Mouse (Mus musculus) liver, adult 2 months (tissue): ENCODE results near the gene Pls1. TPM values are rescaled to one million over a fixed set of nuclear protein-coding genes. Genes with fewer than 3 reads are reported as not detected.

Experiments used
- DNase-seq: peaks from one replicate; pipeline ENCODE4 v3.0.0-alpha.2; 2011; ENCODE audit warnings: low read depth, low spot score; ENCODE audit errors: extremely low read depth
- H3K27ac ChIP-seq: fragments of 200-500 bp; replicated peaks from 2 replicates; pipeline ENCODE4 v1.5.1; 2012; ENCODE audit warnings: low read depth, mild to moderate bottlenecking, control low read depth, inconsistent platforms, low read length; ENCODE audit not compliant: insufficient read depth
- H3K27me3 ChIP-seq: fragments of 200-500 bp; 2 replicates; pipeline ENCODE4 v1.6.1; 2012; ENCODE audit warnings: mild to moderate bottlenecking, moderate library complexity, low read length, inconsistent platforms; ENCODE audit not compliant: control insufficient read depth, insufficient read depth
- H3K36me3 ChIP-seq: fragments of 200-500 bp; 2 replicates; pipeline ENCODE4 v1.6.1; 2012; ENCODE audit warnings: low read length, inconsistent platforms; ENCODE audit not compliant: control insufficient read depth, insufficient read depth
- H3K4me1 ChIP-seq: fragments of 200-500 bp; 2 replicates; pipeline ENCODE4 v1.6.1; 2011; ENCODE audit warnings: low read length; ENCODE audit not compliant: control insufficient read depth, insufficient read depth
- H3K4me3 ChIP-seq: fragments of 200-500 bp; 2 replicates; pipeline ENCODE4 v1.5.1; 2011; ENCODE audit warnings: low read depth, mild to moderate bottlenecking, control low read depth, low read length, moderate library complexity; ENCODE audit not compliant: insufficient read depth
- H3K79me2 ChIP-seq: fragments of 200-500 bp; 2 replicates; pipeline ENCODE4 v1.6.1; 2012; ENCODE audit warnings: inconsistent platforms, mild to moderate bottlenecking, low read length, moderate library complexity; ENCODE audit not compliant: control insufficient read depth, insufficient read depth
- H3K9ac ChIP-seq: fragments of 200-500 bp; 2 replicates; pipeline ENCODE4 v1.6.1; 2012; ENCODE audit warnings: low read depth, mild to moderate bottlenecking, control low read depth, inconsistent platforms, low read length
- CTCF ChIP-seq: fragments of 200-500 bp; IDR thresholded peaks from 2 replicates; pipeline ENCODE4 v1.5.1; 2011; ENCODE audit warnings: low read depth, low read length, control low read depth
- POLR2A ChIP-seq: fragments of 200-500 bp; IDR thresholded peaks from 2 replicates; pipeline ENCODE4 v1.6.1; 2011; ENCODE audit warnings: low read length, control low read depth; ENCODE audit not compliant: insufficient read depth; ENCODE audit errors: extremely low read depth
- WGBS: fragments of 180-500 bp; shearing (Covaris S2); methylation state at CpG from one replicate; pipeline ENCODE4 v1.1.7; 2018; 5-methylcytosine and 5-hydroxymethylcytosine counted together
- polyA plus RNA-seq: library from polyadenylated mRNA; depleted of rRNA; stranded (reverse); fragments of >200 nt; gene quantifications from 2 replicates; pipeline ENCODE4 v1.2.3, GENCODE M21; 2012
- total RNA-seq: library from RNA; depleted of rRNA; stranded (reverse); fragments of >200 nt; gene quantifications from 2 replicates; pipeline ENCODE4 v1.2.3, GENCODE M21; 2014

Pls1 gene
- total and polyA plus RNA-seq, 2 experiments = 0.44 to 2.2 TPM

DNA sequence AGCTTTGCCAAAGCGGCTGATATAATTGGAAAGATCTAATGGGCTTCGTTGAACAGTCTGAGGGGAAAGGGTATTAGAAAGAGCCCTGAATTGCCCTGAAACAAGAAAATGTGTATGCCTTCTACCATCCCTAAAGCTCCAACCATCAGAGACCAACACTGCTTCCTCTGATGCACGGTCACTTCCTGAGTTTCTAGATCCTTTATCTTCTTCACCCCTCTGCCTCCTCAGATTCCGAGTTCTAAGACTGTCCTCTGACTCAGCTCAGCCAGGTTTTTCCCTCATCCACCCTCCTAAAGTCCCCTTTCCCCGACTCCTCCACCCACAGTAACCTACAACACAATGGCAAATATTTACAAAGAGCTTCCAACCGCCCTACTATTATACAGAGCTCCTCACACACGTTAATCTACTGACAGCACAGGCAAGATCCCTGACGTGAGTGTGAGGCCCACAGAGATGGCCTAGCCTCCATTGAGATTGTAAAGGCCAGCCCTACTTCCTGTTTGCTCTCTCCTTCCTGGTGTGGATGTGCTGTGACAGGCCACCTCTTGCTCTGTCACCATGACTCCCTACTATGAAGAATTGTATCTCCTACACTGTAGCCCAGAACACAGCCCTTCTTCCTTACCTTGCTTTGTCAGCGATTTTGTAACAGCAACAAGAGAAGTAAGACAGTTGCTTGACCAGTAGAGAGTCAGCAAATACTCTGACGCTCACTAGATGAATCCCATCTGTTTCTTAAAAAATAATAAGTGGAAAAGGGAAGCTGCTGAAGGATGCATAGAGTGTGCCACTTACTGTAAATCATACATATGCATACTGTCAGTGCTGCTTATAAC, 43.3 kb downstream of the Pls1 start:
- no peak for DNase-seq
- Histone ChIP-seq H3K4me3 (no peak overlapping the region), H3K36me3 (no peaks in the 10 kb centered on the region), H3K9ac (no peak overlapping the region), H3K27me3 (no peaks in the 10 kb centered on the region), H3K27ac (no peak overlapping the region), H3K79me2 (no peaks in the 10 kb centered on the region), H3K4me1 (no peaks in the 10 kb centered on the region)
- 52% methylated on average over 10 of the region's 10 CpGs for WGBS
- TF ChIP-seq CTCF (no peak), POLR2A (no peak)

- no peak overlapping the region for H3K9ac ChIP-seq
- no peaks in the 10 kb centered on the region for H3K36me3 ChIP-seq
- H3K79me2 ChIP-seq = no peaks in the 10 kb centered on the region
- DNase-seq = no peak
- 92% methylated on average over 2 of the region's 2 CpGs for WGBS
- H3K27me3 ChIP-seq = no peaks in the 10 kb centered on the region
- no peak overlapping the region for H3K4me3 ChIP-seq
- no peak overlapping the region for H3K27ac ChIP-seq
- no peak for TF ChIP-seq CTCF
- no peak for TF ChIP-seq POLR2A
- no peaks in the 10 kb centered on the region for H3K4me1 ChIP-seq
These were observed 48.8 kb downstream of the Pls1 start for GRCm38 (mm10) chr9:95796323-95796722.

- H3K79me2 ChIP-seq = no peaks in the 10 kb centered on the region
- no peaks in the 10 kb centered on the region for H3K27me3 ChIP-seq
- no peaks in the 10 kb centered on the region for H3K36me3 ChIP-seq
- H3K4me1 ChIP-seq = no peaks in the 10 kb centered on the region
- H3K4me3 ChIP-seq = no peak overlapping the region
- H3K9ac ChIP-seq = no peak overlapping the region
- H3K27ac ChIP-seq = no peak overlapping the region
- no peak for TF ChIP-seq POLR2A
- TF ChIP-seq CTCF = no peak
- WGBS = 90% methylated on average over 5 of the region's 5 CpGs
- no peak for DNase-seq
These were observed 49.3 kb downstream of the Pls1 start for GRCm38 (mm10) chr9:95795844-95796243.

DNA sequence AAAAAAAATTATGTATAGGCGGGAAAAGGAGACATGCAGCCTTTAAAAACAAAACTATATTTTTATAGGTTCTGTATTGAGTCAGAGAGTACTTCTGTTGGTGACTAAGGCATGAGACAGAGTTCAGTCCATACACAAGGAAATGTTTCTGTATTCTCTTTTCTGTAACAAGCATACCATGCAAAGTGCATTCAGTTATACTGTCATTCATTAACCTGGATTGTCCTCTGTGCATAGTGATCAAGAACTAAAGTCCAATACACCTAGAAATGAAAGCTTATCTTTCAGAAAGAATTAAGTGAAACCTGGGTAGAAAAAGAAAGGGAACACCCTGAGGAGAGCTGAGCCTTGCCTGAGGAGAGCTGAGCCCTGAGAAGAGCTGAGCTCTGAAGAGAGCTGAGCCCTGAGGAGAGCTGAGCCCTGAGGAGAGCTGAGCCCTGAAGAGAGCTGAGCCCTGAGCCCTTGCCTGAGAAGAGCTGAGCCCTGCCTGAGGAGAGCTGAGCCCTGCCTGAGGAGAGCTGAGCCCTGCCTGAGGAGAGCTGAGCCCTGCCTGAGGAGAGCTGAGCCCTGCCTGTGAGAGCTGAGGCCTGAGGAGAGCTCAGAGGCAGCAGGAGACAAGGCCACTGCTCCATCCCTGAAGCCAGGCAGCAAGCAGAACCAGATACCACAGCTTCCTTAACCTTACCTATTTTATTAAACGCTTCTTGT, 49.9 kb downstream of the Pls1 start:
- DNase-seq = peak; percentile 75
- Histone ChIP-seq H3K36me3 (no peaks in the 10 kb centered on the region), H3K4me3 (no peak overlapping the region), H3K27ac (no peak overlapping the region), H3K27me3 (no peaks in the 10 kb centered on the region), H3K79me2 (no peaks in the 10 kb centered on the region), H3K4me1 (no peaks in the 10 kb centered on the region), H3K9ac (0 out of 2 replicates have a peak overlapping the region, but pooled peaks have one; percentile 14)
- WGBS = 69% methylated on average over 2 of the region's 2 CpGs
- TF ChIP-seq CTCF = no peak
- TF ChIP-seq POLR2A = no peak

DNA sequence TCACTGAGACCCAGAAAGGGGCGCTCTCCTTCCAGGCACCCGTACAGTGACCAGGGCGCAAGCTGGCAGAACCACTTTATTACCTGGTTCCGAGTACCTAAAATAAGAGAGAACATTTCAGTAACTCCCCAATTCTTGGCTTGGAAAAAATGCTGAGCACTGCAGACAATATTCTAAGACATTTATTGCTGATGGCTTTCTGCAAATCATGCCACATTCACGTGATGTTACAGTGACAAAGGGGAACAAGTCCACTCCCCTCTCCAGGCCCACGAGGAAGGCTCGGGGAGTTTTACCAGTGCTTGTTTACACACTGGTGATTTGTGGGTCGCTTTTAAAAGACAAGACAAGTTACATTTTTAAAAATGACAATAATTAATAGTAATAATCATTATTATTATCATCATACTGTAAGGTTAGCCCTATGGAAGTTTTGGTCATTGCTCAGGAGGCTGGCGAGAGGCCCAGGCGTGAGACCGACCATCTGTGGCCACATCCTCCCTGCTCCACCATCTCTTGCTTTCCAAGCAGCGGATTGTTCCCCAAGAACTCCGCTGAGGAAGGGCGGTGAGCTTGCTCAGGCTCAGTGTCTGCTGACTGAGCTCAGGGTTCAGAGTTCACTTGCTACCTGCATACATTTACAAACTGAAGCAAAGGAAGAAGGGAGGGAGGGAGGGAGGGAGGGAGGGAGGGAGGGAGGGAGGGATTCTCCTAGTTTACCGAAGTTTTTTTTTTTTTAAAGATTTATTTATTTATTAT, 50.9 kb downstream of the Pls1 start:
- TF ChIP-seq CTCF (no peak), POLR2A (no peak)
- no peak overlapping the region for H3K27ac ChIP-seq
- H3K4me1 ChIP-seq = no peaks in the 10 kb centered on the region
- H3K27me3 ChIP-seq = no peaks in the 10 kb centered on the region
- no peaks in the 10 kb centered on the region for H3K79me2 ChIP-seq
- no peak overlapping the region for H3K9ac ChIP-seq
- no peak overlapping the region for H3K4me3 ChIP-seq
- no peaks in the 10 kb centered on the region for H3K36me3 ChIP-seq
- 82% methylated on average over 15 of the region's 15 CpGs for WGBS
- DNase-seq = peak; percentile 12
